Mouse (Mus musculus): Measurements from ENCODE around the gene Tmem251. TPM values are rescaled to one million over a fixed set of nuclear protein-coding genes. Genes with fewer than 3 reads are reported as not detected.

Gene Tmem251
- polyA plus RNA-seq (2014; fragmentation: Illumina TruSeq; extraction: RNeasy Lipid Tissue Mini Kit (QIAGEN cat#74804); ENCODE audit: low read depth, low replicate concordance), result 13.3 TPM

DNA sequence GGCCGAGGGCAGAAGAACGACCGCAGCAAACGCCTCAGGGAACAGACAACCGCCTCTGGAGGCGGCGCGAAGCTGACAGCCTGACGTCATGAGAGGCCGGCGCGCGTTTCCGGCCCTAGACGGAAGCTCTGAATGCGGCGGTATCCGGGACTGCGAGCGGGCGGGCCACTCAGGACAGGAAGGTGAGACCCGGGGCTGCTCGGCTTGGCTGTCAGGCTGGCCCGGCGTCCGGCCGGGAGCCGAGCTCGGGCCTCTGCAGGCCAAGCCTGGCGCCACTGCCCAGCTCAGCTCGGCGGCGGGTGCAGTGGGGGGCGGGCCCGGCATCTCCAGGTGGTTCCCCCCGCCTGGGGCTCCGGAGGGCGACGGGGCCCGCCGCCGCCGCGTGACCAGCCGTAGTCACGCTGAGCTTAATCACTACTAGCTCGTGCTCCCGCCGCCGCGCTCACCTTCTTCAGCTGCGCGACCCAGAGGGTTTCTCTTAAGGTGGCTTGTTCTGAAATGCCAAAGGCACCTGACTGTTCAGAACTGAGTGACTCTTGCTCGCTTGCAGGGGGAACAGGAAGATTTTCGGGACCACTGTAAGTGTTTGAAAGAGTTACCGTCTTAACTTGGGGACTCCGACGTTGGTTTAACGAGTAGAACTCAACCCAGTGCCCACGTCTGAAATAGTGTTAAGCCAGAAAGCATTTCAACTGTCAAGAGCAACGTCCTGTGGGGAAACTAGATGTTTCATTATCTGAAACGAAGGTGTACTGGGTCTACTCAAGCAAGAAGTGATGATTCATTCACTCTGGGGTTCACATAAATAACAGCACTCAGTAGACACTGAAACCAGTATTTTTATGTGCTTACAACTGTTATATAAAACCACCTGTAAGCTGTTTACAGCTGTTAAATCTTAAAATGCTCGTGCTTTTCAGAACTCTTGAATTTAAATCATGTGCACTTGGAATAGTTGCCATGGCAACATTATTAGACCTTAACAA, at the start of gene Tmem251, which contains the start of gene Moap1:
Tmem251 (plus strand) TSS at position 174 of the 986 bp plus-strand sequence.
Moap1 (minus strand) TSS at position 73 of the 986 bp plus-strand sequence.

DNA sequence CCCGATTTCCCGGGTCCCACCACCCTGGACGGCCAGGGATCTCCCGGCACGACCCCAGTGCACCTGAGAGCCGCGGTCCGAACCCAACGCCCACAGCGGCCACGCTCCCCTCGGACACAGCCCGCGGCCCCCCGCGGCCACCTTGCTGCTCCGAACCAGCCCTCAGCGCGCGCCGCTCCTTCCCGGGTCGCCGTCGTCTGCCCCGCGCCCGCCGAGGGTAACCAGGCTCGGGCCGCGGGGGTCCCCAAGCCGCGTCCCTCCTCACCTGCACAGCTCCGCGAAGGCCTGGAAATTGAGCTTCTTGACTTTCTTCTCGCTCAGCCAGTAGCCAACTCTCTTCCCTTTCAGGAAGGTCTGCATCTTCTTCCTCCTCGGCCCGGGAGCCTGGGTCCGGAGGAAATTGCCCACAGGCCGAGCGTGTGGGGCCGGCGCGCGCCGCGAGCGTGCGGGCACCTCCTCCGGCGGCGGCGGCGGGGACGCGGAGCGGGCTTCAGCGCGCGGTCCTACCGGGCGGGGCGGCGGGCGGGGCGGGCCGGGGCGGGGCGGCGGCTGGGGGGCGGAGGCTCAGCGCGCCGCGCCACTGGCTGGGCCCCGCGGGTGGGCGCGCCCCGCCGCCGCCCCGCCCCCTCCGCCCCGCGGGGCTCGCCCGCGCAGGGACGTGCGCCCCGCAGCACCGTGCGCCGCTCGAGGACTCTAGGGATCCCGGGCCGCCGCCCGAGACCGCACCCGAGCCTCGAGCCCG, 38.9 kb upstream of the Tmem251 start, which contains the start of gene Itpk1:
Itpk1 (minus strand) TSS at position 474 of the 742 bp plus-strand sequence.

DNA sequence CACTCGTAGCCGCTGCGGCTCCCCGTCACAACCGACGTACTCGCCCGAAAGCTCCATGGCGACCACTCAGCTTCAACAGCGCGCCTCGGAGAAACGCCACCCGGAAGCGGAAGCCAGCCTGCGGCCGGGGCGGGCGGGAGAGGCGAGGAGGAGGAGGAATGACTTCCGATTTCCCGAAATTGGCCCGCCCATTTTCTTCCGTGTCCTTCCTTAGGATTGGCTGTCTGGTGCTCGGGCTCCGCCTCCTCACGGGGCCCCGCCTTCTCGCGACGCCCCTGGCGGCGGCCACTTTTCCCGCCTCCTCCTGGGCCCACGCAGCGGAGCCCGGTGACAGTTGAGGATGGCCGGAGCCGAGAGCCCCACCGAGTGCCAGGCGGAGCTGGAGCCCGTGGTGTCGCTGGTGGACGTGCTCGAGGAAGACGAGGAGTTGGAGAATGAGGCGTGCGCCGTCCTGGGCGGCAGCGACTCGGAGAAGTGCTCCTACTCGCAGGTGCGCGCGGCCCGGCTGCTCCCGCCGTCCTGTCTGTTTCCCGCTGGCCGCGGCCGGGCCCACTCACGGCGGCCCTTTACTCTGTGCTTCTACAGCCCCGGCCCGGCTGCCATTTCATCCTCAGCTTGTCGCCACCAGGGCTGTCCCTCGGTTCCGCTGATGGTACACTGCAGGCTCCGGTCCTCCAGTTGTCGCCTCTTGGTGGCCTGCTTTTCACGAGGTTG, 14.3 kb downstream of the Tmem251 start, which contains the start of the genes Gm28051, Gon7 and Ubr7:
Gm28051 (minus strand) TSS at position 77 of the 714 bp plus-strand sequence.
Gon7 (minus strand) TSS at position 115 of the 714 bp plus-strand sequence.
Ubr7 (plus strand) TSS at position 279 of the 714 bp plus-strand sequence.

DNA sequence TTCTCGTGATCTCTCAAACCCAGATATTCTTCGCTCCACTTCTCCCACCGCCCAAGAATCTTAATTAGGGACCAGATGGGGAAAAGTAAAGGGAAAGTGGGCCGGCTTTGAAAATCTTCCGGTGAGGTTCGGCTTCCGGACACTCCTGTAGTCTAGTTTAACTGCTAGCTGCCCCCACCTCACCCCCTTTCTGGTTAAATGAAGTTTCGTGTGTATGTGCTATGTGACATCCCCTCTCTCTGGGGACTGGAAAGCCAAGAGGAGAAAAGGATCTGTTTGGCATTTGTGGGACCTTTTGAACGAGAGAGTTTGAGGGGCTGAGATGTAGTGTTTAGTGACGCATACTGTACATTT, 14.8 kb downstream of the Tmem251 start, which contains the start of gene Gm20604:
Gm20604 (minus strand) TSS at position 270 of the 354 bp plus-strand sequence.

Other genes with a start within 250 kb of the Tmem251 start
- 5.6 TPM for gene Chga, start 188.8 kb upstream of the Tmem251 start, polyA plus RNA-seq (2014; fragmentation: Illumina TruSeq; extraction: RNeasy Lipid Tissue Mini Kit (QIAGEN cat#74804); ENCODE audit: low read depth, low replicate concordance)
- 2.8 TPM for gene Itpk1, start 38.8 kb upstream of the Tmem251 start, polyA plus RNA-seq (2014; fragmentation: Illumina TruSeq; extraction: RNeasy Lipid Tissue Mini Kit (QIAGEN cat#74804); ENCODE audit: low read depth, low replicate concordance)
- 2.5 TPM for gene Moap1, start 101 bp upstream of the Tmem251 start, polyA plus RNA-seq (2014; fragmentation: Illumina TruSeq; extraction: RNeasy Lipid Tissue Mini Kit (QIAGEN cat#74804); ENCODE audit: low read depth, low replicate concordance)
- gene Gm28051, start 14.0 kb downstream of the Tmem251 start, polyA plus RNA-seq (2014; fragmentation: Illumina TruSeq; extraction: RNeasy Lipid Tissue Mini Kit (QIAGEN cat#74804); ENCODE audit: low read depth, low replicate concordance), result not detected
- gene Gon7, start 14.0 kb downstream of the Tmem251 start, polyA plus RNA-seq (2014; fragmentation: Illumina TruSeq; extraction: RNeasy Lipid Tissue Mini Kit (QIAGEN cat#74804); ENCODE audit: low read depth, low replicate concordance), result 15.3 TPM
- 22.5 TPM for gene Ubr7, start 14.2 kb downstream of the Tmem251 start, polyA plus RNA-seq (2014; fragmentation: Illumina TruSeq; extraction: RNeasy Lipid Tissue Mini Kit (QIAGEN cat#74804); ENCODE audit: low read depth, low replicate concordance)
- gene Gm20604, start 14.9 kb downstream of the Tmem251 start, polyA plus RNA-seq (2014; fragmentation: Illumina TruSeq; extraction: RNeasy Lipid Tissue Mini Kit (QIAGEN cat#74804); ENCODE audit: low read depth, low replicate concordance), result 17.4 TPM
- 65.2 TPM for gene Btbd7, start 134.7 kb downstream of the Tmem251 start, polyA plus RNA-seq (2014; fragmentation: Illumina TruSeq; extraction: RNeasy Lipid Tissue Mini Kit (QIAGEN cat#74804); ENCODE audit: low read depth, low replicate concordance)
- gene Cox8c, start 155.6 kb downstream of the Tmem251 start, polyA plus RNA-seq (2014; fragmentation: Illumina TruSeq; extraction: RNeasy Lipid Tissue Mini Kit (QIAGEN cat#74804); ENCODE audit: low read depth, low replicate concordance), result not detected
- gene Unc79, start 205.1 kb downstream of the Tmem251 start, polyA plus RNA-seq (2014; fragmentation: Illumina TruSeq; extraction: RNeasy Lipid Tissue Mini Kit (QIAGEN cat#74804); ENCODE audit: low read depth, low replicate concordance), result 0.47 TPM

Measured in sigmoid colon, adult 10 weeks (tissue).